Mouse (Mus musculus): ENCODE data around the gene Rbm25. TPM values are rescaled to one million over a fixed set of nuclear protein-coding genes. Genes with fewer than 3 reads are reported as not detected.
A peak's percentile ranks its signal among the peaks of the same experiment; 100 is the strongest.
"Not testable (repeated sequence)": the region's sequence is repeated elsewhere in the genome, so short reads cannot be mapped to it uniquely, and the experiment has no call there.

The Rbm25 gene
- polyA plus RNA-seq (2015; fragmentation: Nextera tagmentation; extraction: Ambion mirVana): 232 and 242 TPM in 2 replicates

GRCm38 (mm10) chr12:83630936-83631335 is at the start of gene Rbm25:
Rbm25 (plus strand) TSS chr12:83631236.
- Histone ChIP-seq H3K4me2 (peak within 1 kb of the TSS; percentile 58), H3K27ac (replicated peaks) (peak within 1 kb of the TSS; percentile 90), H3K4me3 (peak within 1 kb of the TSS; percentile 92), H3K9ac (peak within 1 kb of the TSS; percentile 97), H3K4me1 (replicated peaks) (peaks cover 15% of the 10 kb centered on the region)
- H3K27me3 ChIP-seq; H3K9me3 ChIP-seq; H3K36me3 ChIP-seq; ATAC-seq (ENCODE audit: low FRiP score, low read depth): not testable (repeated sequence)
- WGBS: no CpG with 5 or more reads among the region's 5 CpGs

GRCm38 (mm10) chr12:83582106-83582505 is 48.9 kb upstream of the Rbm25 start:
- no peak for ATAC-seq (ENCODE audit: low FRiP score, low read depth)
- H3K36me3 ChIP-seq: peaks cover 23% of the 10 kb centered on the region
- 42% methylated on average over 4 of the region's 4 CpGs for WGBS
- H3K9me3 ChIP-seq: no peaks in the 10 kb centered on the region
- no peak overlapping the region for H3K4me3 ChIP-seq
- no peak overlapping the region for H3K4me2 ChIP-seq
- H3K9ac ChIP-seq: no peak overlapping the region
- no peaks in the 10 kb centered on the region for H3K27me3 ChIP-seq
- peaks cover 22% of the 10 kb centered on the region for H3K4me1 ChIP-seq (replicated peaks)
- H3K27ac ChIP-seq (replicated peaks): no peak overlapping the region

GRCm38 (mm10) chr12:83582747-83583146 is 48.3 kb upstream of the Rbm25 start:
- H3K36me3 ChIP-seq: peaks cover 28% of the 10 kb centered on the region
- no peak overlapping the region for H3K4me3 ChIP-seq
- H3K9me3 ChIP-seq: no peaks in the 10 kb centered on the region
- H3K27ac ChIP-seq (replicated peaks): no peak overlapping the region
- WGBS: 67% methylated on average over 4 of the region's 4 CpGs
- no peak overlapping the region for H3K4me2 ChIP-seq
- peaks cover 22% of the 10 kb centered on the region for H3K4me1 ChIP-seq (replicated peaks)
- ATAC-seq (ENCODE audit: low FRiP score, low read depth): no peak
- H3K27me3 ChIP-seq: no peaks in the 10 kb centered on the region
- no peak overlapping the region for H3K9ac ChIP-seq

GRCm38 (mm10) chr12:83586628-83587027 is 44.4 kb upstream of the Rbm25 start:
- Histone ChIP-seq H3K36me3 (peaks cover 55% of the 10 kb centered on the region), H3K27me3 (no peaks in the 10 kb centered on the region), H3K27ac (replicated peaks) (no peak overlapping the region)

GRCm38 (mm10) chr12:83591754-83592501 is 39.1 kb upstream of the Rbm25 start:
- H3K27me3 ChIP-seq: no peaks in the 10 kb centered on the region
- H3K9ac ChIP-seq: no peak overlapping the region
- peaks cover 60% of the 10 kb centered on the region for H3K36me3 ChIP-seq
- peaks cover 47% of the 10 kb centered on the region for H3K4me1 ChIP-seq (replicated peaks)
- ATAC-seq (ENCODE audit: low FRiP score, low read depth): no peak
- H3K4me3 ChIP-seq: no peak overlapping the region
- H3K27ac ChIP-seq (replicated peaks): no peak overlapping the region
- 91% methylated on average over 8 of the region's 8 CpGs for WGBS
- H3K9me3 ChIP-seq: no peaks in the 10 kb centered on the region
- no peak overlapping the region for H3K4me2 ChIP-seq

More at GRCm38 (mm10) chr12:83586628-83587027, 44.4 kb upstream of the Rbm25 start:
- H3K4me2 ChIP-seq: no peak overlapping the region
- H3K9me3 ChIP-seq: no peaks in the 10 kb centered on the region
- 93% methylated on average over 5 of the region's 5 CpGs for WGBS
- H3K4me3 ChIP-seq: no peak overlapping the region
- ATAC-seq (ENCODE audit: low FRiP score, low read depth): no peak
- H3K4me1 ChIP-seq (replicated peaks): peaks cover 8% of the 10 kb centered on the region
- H3K9ac ChIP-seq: no peak overlapping the region

GRCm38 (mm10) chr12:83594454-83595040 is 36.5 kb upstream of the Rbm25 start:
- Histone ChIP-seq H3K27ac (replicated peaks) (no peak overlapping the region), H3K36me3 (peaks cover 36% of the 10 kb centered on the region), H3K4me1 (replicated peaks) (peaks cover 47% of the 10 kb centered on the region), H3K9me3 (no peaks in the 10 kb centered on the region), H3K9ac (no peak overlapping the region), H3K27me3 (no peaks in the 10 kb centered on the region), H3K4me3 (no peak overlapping the region), H3K4me2 (no peak overlapping the region)
- WGBS: 91% methylated on average over 9 of the region's 9 CpGs
- no peak for ATAC-seq (ENCODE audit: low FRiP score, low read depth)

- WGBS: 6% methylated on average over 12 of the region's 20 CpGs
- Histone ChIP-seq H3K36me3 (peaks cover 24% of the 10 kb centered on the region), H3K9me3 (no peaks in the 10 kb centered on the region), H3K27ac (replicated peaks) (peak overlapping the region; percentile 96), H3K4me2 (peak overlapping the region; percentile 78), H3K4me1 (replicated peaks) (peaks cover 45% of the 10 kb centered on the region), H3K9ac (peak overlapping the region; percentile 99), H3K27me3 (no peaks in the 10 kb centered on the region), H3K4me3 (peak overlapping the region; percentile 93)
- no peak for ATAC-seq (ENCODE audit: low FRiP score, low read depth)
Observed at GRCm38 (mm10) chr12:83596191-83596954, 34.7 kb upstream of the Rbm25 start.

GRCm38 (mm10) chr12:83597025-83597501 is 34.0 kb upstream of the Rbm25 start, which contains the start of gene Zfyve1:
Zfyve1 (minus strand) TSS chr12:83597222.
- H3K4me1 ChIP-seq (replicated peaks): peaks cover 38% of the 10 kb centered on the region
- under 1% methylated on average over 27 of the region's 28 CpGs for WGBS
- peak within 1 kb of the TSS; percentile 78 for H3K4me2 ChIP-seq
- H3K27ac ChIP-seq (replicated peaks): peak within 1 kb of the TSS; percentile 96
- H3K9ac ChIP-seq: peak within 1 kb of the TSS; percentile 99
- ATAC-seq (ENCODE audit: low FRiP score, low read depth): peak; percentile 99
- peak within 1 kb of the TSS; percentile 93 for H3K4me3 ChIP-seq
- H3K9me3 ChIP-seq: no peaks in the 10 kb centered on the region
- no peaks in the 10 kb centered on the region for H3K27me3 ChIP-seq
- H3K36me3 ChIP-seq: peaks cover 17% of the 10 kb centered on the region

GRCm38 (mm10) chr12:83597881-83598280 is 33.2 kb upstream of the Rbm25 start:
- Histone ChIP-seq H3K27me3 (no peaks in the 10 kb centered on the region), H3K9ac (no peak overlapping the region), H3K4me1 (replicated peaks) (peaks cover 33% of the 10 kb centered on the region), H3K4me2 (no peak overlapping the region), H3K4me3 (no peak overlapping the region), H3K36me3 (peaks cover 11% of the 10 kb centered on the region), H3K9me3 (no peaks in the 10 kb centered on the region), H3K27ac (replicated peaks) (no peak overlapping the region)
- ATAC-seq (ENCODE audit: low FRiP score, low read depth): no peak
- WGBS: 88% methylated on average over 2 of the region's 2 CpGs

GRCm38 (mm10) chr12:83602285-83602684 is 28.8 kb upstream of the Rbm25 start:
- Histone ChIP-seq H3K27ac (replicated peaks) (no peak overlapping the region), H3K4me2 (no peak overlapping the region), H3K9me3 (no peaks in the 10 kb centered on the region), H3K9ac (no peak overlapping the region), H3K27me3 (no peaks in the 10 kb centered on the region), H3K4me1 (replicated peaks) (no peaks in the 10 kb centered on the region), H3K4me3 (no peak overlapping the region), H3K36me3 (no peaks in the 10 kb centered on the region)
- WGBS: 94% methylated on average over 5 of the region's 5 CpGs
- ATAC-seq (ENCODE audit: low FRiP score, low read depth): no peak

- 85% methylated on average over 2 of the region's 2 CpGs for WGBS
- not testable (repeated sequence) for H3K4me1 ChIP-seq (replicated peaks); H3K4me3 ChIP-seq; H3K27me3 ChIP-seq; H3K36me3 ChIP-seq; H3K9me3 ChIP-seq; ATAC-seq (ENCODE audit: low FRiP score, low read depth); H3K27ac ChIP-seq (replicated peaks); H3K9ac ChIP-seq; H3K4me2 ChIP-seq
Observed at GRCm38 (mm10) chr12:83606411-83606810, 24.6 kb upstream of the Rbm25 start.

- no peak overlapping the region for H3K9ac ChIP-seq
- no peak overlapping the region for H3K27ac ChIP-seq (replicated peaks)
- WGBS: 95% methylated on average over 5 of the region's 5 CpGs
- ATAC-seq (ENCODE audit: low FRiP score, low read depth): no peak
- H3K27me3 ChIP-seq: no peaks in the 10 kb centered on the region
- no peaks in the 10 kb centered on the region for H3K4me1 ChIP-seq (replicated peaks)
- H3K4me2 ChIP-seq: no peak overlapping the region
- H3K4me3 ChIP-seq: no peak overlapping the region
- H3K9me3 ChIP-seq: no peaks in the 10 kb centered on the region
- H3K36me3 ChIP-seq: no peaks in the 10 kb centered on the region
Observed at GRCm38 (mm10) chr12:83617261-83617660, 13.8 kb upstream of the Rbm25 start.

Measured in hindbrain, embryonic 15.5 days (tissue).